Mouse (Mus musculus): ENCODE results near the gene Pard3b. TPM values are rescaled to one million over a fixed set of nuclear protein-coding genes. Genes with fewer than 3 reads are reported as not detected.

Gene Pard3b
- total and polyA plus RNA-seq, 2 experiments from 2014 or later = 4.4 to 6.1 TPM

DNA sequence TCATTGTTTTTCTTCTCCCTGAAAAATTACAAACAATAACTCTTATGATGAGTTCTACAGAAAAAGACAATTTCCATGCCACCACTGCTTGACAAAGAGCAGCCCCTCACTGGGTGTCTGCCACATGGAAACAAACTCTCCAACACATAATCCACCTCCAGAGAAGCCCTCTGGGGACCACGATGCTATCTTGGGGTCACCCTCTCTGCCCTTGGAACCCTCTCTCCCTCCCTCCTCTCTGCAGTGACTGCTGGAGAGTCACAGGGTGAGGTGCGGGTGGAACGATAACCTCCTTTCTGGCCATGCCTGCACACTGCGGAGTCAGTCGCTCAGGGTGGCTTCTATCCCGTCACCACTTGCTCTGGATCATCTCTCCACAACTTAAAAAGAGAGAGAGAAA, 996.6 kb downstream of the Pard3b start:
- Histone ChIP-seq H3K4me2 (ENCODE audit: low read depth) (no peak overlapping the region), H3K9me3 (ENCODE audit: low read length) (no peaks in the 10 kb centered on the region), H3K4me3 (ENCODE audit: low read depth, low read length) (no peak overlapping the region), H3K9ac (no peak overlapping the region), H3K27ac (ENCODE audit: low read depth, low read length) (no peak overlapping the region), H3K4me1 (ENCODE audit: insufficient read depth) (no peaks in the 10 kb centered on the region), H3K36me3 (ENCODE audit: insufficient read depth) (no peaks in the 10 kb centered on the region), H3K27me3 (ENCODE audit: insufficient read depth, low read length) (no peaks in the 10 kb centered on the region)
- DNase-seq = no peak
- ATAC-seq = no peak
- WGBS = 83% methylated on average over 6 of the region's 6 CpGs
- TF ChIP-seq CTCF (IDR thresholded peaks at IDR 0.05; ENCODE audit: low read depth) = no peak

DNA sequence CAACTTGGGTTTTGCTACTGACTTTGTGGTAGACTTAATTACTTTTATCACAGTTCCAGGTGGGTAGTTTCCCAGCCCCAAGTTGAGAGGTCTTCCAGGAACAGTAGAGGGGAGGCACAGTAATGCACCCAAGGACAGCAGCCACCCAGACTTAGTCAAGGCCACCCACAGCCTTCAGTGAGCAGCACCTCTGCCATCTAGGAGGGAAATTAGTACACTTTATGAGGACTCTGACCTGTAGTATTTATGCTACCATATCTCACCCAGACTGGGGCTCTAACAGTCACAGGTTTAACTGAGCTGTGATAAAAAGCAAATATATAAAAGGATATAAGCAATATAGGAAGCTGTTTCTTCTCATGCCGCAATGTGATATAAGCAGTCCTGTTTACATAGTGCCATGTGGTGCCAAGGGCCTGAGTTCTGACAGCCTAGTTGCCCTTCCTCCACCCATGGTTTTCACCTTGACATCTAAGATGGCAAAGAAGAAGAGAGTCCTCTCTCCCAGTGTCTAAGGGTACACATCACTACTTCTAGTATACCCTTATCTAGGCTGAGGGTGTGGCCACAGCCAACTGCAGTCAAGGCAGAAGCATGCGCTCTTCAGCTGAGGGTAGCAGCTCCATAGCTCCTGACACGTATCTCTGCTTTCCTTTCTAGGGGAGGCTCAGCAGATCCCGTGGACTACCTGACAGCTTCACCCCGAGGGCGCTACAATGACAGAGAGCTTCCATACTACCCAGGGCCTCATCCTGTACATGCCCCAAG, 998.5 kb downstream of the Pard3b start:
- DNase-seq = no peak
- Histone ChIP-seq H3K9ac (no peak overlapping the region), H3K4me3 (ENCODE audit: low read depth, low read length) (no peak overlapping the region), H3K9me3 (ENCODE audit: low read length) (no peaks in the 10 kb centered on the region), H3K27ac (ENCODE audit: low read depth, low read length) (no peak overlapping the region), H3K27me3 (ENCODE audit: insufficient read depth, low read length) (no peaks in the 10 kb centered on the region), H3K36me3 (ENCODE audit: insufficient read depth) (no peaks in the 10 kb centered on the region), H3K4me2 (ENCODE audit: low read depth) (no peak overlapping the region), H3K4me1 (ENCODE audit: insufficient read depth) (no peaks in the 10 kb centered on the region)
- ATAC-seq = no peak
- WGBS = 96% methylated on average over 6 of the region's 6 CpGs
- TF ChIP-seq CTCF (IDR thresholded peaks at IDR 0.05; ENCODE audit: low read depth) = no peak

DNA sequence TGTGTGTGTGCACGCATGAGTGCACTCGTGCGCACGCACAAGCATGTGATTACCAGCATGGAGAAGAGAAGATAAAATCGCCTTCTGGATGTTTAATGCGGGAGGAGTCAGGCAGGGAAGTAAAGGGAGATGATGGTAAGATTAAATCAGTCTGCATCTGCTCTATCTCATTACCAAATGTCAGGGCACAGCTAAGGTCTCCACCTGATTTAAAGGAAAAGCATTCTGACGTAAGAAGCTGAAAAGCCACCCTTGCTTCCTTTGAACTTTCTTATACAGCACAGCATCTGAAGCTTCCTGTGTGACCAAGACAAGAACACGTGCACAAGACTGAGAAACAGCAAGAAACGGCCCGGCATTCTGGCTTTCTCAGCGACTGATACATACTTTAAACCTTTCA, 1000.4 kb downstream of the Pard3b start:
- 91% methylated on average over 11 of the region's 11 CpGs for WGBS
- Histone ChIP-seq H3K9me3 (ENCODE audit: low read length) (no peaks in the 10 kb centered on the region), H3K4me3 (ENCODE audit: low read depth, low read length) (no peak overlapping the region), H3K27ac (ENCODE audit: low read depth, low read length) (no peak overlapping the region), H3K36me3 (ENCODE audit: insufficient read depth) (no peaks in the 10 kb centered on the region), H3K9ac (no peak overlapping the region), H3K27me3 (ENCODE audit: insufficient read depth, low read length) (no peaks in the 10 kb centered on the region), H3K4me1 (ENCODE audit: insufficient read depth) (no peaks in the 10 kb centered on the region), H3K4me2 (ENCODE audit: low read depth) (no peak overlapping the region)
- no peak for ATAC-seq
- no peak for TF ChIP-seq CTCF (IDR thresholded peaks at IDR 0.05; ENCODE audit: low read depth)
- no peak for DNase-seq

DNA sequence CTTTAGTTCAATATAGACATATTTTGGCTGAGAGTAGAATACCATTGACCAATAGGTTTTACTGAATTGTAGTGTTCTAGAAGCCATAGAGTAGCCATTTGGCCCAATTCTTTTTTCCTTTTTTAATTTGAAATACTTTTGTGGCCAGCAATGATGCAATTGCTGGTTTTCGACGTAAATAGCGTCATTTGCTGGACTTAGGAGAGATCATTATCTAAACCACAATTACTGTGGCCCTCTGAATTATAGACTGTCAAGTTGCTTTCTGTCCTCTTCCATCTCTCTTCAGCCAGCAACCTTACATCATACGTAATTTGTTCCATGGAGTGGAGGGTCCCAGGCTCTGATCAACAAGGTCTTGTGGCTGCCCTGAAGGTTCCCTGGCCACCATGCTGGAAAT, 1000.8 kb downstream of the Pard3b start:
- TF ChIP-seq CTCF (IDR thresholded peaks at IDR 0.05; ENCODE audit: low read depth) = no peak
- no peak overlapping the region for H3K9ac ChIP-seq
- H3K4me1 ChIP-seq (ENCODE audit: insufficient read depth) = no peaks in the 10 kb centered on the region
- 74% methylated on average over 4 of the region's 4 CpGs for WGBS
- no peaks in the 10 kb centered on the region for H3K27me3 ChIP-seq (ENCODE audit: insufficient read depth, low read length)
- no peak overlapping the region for H3K27ac ChIP-seq (ENCODE audit: low read depth, low read length)
- H3K36me3 ChIP-seq (ENCODE audit: insufficient read depth) = no peaks in the 10 kb centered on the region
- no peaks in the 10 kb centered on the region for H3K9me3 ChIP-seq (ENCODE audit: low read length)
- ATAC-seq (no peak), DNase-seq (no peak)
- no peak overlapping the region for H3K4me2 ChIP-seq (ENCODE audit: low read depth)
- no peak overlapping the region for H3K4me3 ChIP-seq (ENCODE audit: low read depth, low read length)

DNA sequence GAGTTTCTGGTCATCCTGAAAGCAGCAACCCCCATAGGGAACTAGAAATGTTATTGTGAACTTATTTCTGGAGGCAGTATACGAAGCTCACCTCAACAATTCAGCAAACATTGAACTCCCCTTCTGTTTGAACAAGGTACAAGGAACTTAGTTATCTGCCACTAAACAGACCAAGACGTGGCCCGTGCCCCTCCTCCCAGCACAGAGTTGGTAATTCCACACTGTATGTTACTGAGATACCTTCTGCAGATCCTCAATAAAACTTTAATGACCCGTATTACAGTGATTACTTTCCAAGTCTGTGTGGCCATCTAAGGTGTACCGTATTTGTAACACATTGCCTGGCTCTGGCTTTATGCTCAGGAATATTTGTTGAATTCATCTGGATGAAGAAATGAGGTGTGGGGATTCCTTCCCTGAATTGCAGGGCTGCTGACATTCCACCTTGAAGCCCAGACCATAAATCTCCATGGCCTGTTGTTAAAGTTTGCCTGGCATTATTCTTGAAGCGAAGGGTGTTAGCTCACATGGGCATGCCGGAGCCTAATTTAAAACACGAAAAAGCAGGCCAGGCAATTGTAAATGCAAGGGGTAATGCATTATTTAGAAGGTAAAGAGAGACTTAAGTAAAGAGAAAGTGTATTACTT, 1006.1 kb downstream of the Pard3b start:
- Histone ChIP-seq H3K36me3 (ENCODE audit: insufficient read depth) (no peaks in the 10 kb centered on the region), H3K4me1 (ENCODE audit: insufficient read depth) (no peaks in the 10 kb centered on the region), H3K27ac (ENCODE audit: low read depth, low read length) (no peak overlapping the region), H3K9ac (no peak overlapping the region), H3K27me3 (ENCODE audit: insufficient read depth, low read length) (no peaks in the 10 kb centered on the region), H3K4me2 (ENCODE audit: low read depth) (no peak overlapping the region), H3K9me3 (ENCODE audit: low read length) (no peaks in the 10 kb centered on the region), H3K4me3 (ENCODE audit: low read depth, low read length) (no peak overlapping the region)
- DNase-seq (no peak), ATAC-seq (no peak)
- WGBS = 85% methylated on average over 8 of the region's 8 CpGs
- no peak for TF ChIP-seq CTCF (IDR thresholded peaks at IDR 0.05; ENCODE audit: low read depth)

DNA sequence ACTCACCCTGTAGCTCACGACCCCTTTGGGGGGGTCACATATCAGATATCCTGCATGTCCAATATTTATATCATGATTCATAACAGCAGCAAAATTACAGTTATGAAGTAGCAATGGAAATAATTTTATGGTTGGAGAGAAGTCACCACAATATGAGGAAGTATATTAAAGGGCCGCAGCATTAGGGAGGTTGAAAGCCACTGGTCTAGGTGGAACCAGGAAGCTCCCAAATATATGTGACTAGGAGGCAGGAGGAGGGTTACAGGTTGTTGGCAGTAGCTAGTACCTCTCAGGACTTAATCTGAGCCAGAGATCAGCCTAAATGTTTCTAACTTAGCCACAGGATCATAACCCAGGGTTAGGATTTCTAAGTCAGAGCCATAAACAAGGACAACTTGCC, 1008.2 kb downstream of the Pard3b start:
- H3K9me3 ChIP-seq (ENCODE audit: low read length) = no peaks in the 10 kb centered on the region
- no peaks in the 10 kb centered on the region for H3K4me1 ChIP-seq (ENCODE audit: insufficient read depth)
- no peak overlapping the region for H3K4me3 ChIP-seq (ENCODE audit: low read depth, low read length)
- no peaks in the 10 kb centered on the region for H3K27me3 ChIP-seq (ENCODE audit: insufficient read depth, low read length)
- H3K36me3 ChIP-seq (ENCODE audit: insufficient read depth) = no peaks in the 10 kb centered on the region
- TF ChIP-seq CTCF (IDR thresholded peaks at IDR 0.05; ENCODE audit: low read depth) = no peak
- no peak overlapping the region for H3K9ac ChIP-seq
- ATAC-seq (no peak), DNase-seq (no peak)
- WGBS = 91% methylated on average over 2 of the region's 2 CpGs
- no peak overlapping the region for H3K27ac ChIP-seq (ENCODE audit: low read depth, low read length)
- H3K4me2 ChIP-seq (ENCODE audit: low read depth) = no peak overlapping the region

DNA sequence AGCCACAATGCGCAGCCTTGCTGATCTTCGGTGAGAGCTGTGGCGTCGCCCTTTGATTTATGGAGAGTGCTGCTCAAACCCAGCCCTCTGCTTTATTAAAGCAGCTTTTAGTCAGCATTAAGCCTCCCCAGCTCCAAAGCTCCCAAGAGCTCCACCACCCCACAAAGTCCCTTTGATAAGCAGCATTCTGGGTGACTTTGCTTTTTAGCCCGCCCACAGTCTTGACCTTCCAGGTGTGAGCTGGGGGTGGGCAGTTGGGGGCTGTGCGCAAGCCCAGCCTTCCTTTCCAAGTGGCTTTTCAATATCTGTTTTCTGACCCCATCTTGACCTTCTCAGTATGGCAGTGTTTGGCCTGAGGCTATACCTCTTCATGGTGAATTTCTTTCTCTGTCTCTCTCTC, 1009.5 kb downstream of the Pard3b start:
- 45% methylated on average over 6 of the region's 6 CpGs for WGBS
- no peak overlapping the region for H3K27ac ChIP-seq (ENCODE audit: low read depth, low read length)
- H3K4me1 ChIP-seq (ENCODE audit: insufficient read depth) = no peaks in the 10 kb centered on the region
- H3K9me3 ChIP-seq (ENCODE audit: low read length) = no peaks in the 10 kb centered on the region
- no peaks in the 10 kb centered on the region for H3K27me3 ChIP-seq (ENCODE audit: insufficient read depth, low read length)
- no peaks in the 10 kb centered on the region for H3K36me3 ChIP-seq (ENCODE audit: insufficient read depth)
- no peak overlapping the region for H3K9ac ChIP-seq
- H3K4me2 ChIP-seq (ENCODE audit: low read depth) = no peak overlapping the region
- ATAC-seq (no peak), DNase-seq (no peak)
- TF ChIP-seq CTCF (IDR thresholded peaks at IDR 0.05; ENCODE audit: low read depth) = no peak
- H3K4me3 ChIP-seq (ENCODE audit: low read depth, low read length) = no peak overlapping the region

All from forebrain, postnatal 0 days (tissue).